Mouse (Mus musculus) NIH3T3 (cell line): ENCODE measurements around the gene Pgk2.
"Not testable (repeated sequence)": the region's sequence is repeated elsewhere in the genome, so short reads cannot be mapped to it uniquely, and the experiment has no call there.

ENCODE experiments used
- DNase-seq: peaks from one replicate; pipeline ENCODE4 v3.0.0-alpha.2; 2012; ENCODE audit warnings: low read depth

Pgk2 gene

DNA sequence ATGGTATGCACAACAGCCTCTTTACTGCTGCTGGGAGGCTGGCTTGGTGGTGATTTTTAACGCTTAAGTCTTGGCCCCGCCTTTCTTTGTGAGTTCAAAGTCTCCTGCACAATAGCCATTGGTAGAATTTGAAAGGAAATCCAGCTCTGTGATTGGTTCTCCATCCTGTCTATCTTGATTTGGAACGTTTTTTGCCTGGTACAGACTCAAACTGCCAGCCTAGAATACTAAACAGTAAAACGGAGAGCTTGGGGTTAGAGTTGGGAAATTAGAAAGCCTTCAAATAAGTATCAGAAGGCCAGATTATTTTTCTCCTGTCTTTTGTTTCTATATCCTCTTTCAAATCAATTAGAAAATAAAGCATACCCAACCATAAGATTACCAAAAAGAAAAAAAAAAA, at the start of gene Pgk2:
TSS of gene Pgk2 (minus strand) at position 101 of the 400 bp plus-strand sequence.
- DNase-seq, result no peak

DNA sequence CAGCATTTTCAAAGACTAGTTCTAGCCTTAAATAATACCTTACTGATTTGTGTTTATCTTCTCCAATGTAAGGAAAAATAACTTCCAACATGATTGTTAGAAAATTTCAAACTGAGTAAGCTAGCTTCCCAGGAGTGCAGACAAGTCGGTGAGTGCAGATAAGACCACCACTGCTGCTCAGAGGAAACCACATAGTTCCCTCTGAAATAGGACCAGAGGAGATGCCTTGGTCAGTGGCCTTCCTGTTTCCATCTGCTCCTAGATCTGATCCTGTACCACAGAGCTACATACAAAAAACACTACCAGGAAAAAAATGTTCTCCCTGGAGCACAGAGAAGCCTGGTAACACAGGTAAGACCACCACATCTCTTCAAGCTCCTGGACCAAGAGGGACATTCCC, 44.0 kb upstream of the Pgk2 start:
- DNase-seq, result no peak

DNA sequence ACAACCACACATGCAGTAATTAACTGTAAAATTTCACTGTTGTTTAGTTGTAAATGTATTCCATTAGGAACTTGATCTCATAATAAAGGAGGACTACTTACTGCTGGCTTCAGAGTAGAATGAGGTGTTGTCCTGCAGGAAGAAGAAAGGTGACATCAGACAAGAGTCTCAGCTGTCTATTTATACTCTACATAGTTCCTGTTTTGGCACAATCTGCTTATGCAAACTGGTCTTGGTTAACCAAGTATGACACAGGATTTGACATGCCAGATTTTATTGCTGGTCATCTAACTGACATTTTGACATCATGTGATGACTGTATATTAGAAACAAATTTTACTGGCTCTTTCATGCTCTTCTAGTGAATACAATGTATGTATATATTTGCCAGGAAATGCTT, 33.7 kb upstream of the Pgk2 start, which contains the start of gene Crisp3:
TSS of gene Crisp3 (minus strand) at position 154 of the 400 bp plus-strand sequence.
- DNase-seq, result no peak

DNA sequence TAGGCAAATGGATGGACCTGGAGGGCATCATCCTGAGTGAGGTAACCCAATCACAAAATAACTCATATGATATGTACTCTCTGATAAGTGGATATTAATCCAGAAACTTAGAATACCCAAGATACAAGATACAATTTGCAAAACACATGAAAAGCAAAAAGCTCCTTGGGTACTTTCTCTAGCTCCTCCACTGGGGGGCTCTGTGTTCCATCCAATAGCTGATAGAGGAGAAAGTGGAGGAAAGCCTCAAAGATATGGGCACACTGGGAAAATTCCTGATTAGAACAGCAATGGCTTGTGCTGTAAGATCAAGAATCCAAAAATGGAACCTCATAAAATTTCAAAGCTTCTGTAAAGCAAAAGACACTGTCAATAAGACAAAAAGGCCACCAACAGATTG, 6.6 kb downstream of the Pgk2 start:
- peak; percentile 3 for DNase-seq

DNA sequence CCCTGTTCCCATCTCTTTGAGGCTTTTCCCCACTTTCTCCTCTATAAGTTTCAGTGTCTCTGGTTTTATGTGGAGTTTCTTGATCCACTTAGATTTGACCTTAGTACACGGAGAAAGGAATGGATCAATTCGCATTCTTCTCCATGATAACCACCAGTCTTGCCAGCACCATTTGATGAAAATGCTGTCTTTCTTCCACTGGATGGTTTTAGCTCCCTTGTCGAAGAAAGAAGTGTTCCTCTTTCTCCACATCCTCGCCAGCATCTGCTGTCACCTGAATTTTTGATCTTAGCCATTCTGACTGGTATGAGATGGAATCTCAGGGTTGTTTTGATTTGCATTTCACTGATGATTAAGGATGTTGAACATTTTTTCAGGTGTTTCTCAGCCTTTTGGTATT, 18.2 kb downstream of the Pgk2 start:
- not testable (repeated sequence) for DNase-seq

DNA sequence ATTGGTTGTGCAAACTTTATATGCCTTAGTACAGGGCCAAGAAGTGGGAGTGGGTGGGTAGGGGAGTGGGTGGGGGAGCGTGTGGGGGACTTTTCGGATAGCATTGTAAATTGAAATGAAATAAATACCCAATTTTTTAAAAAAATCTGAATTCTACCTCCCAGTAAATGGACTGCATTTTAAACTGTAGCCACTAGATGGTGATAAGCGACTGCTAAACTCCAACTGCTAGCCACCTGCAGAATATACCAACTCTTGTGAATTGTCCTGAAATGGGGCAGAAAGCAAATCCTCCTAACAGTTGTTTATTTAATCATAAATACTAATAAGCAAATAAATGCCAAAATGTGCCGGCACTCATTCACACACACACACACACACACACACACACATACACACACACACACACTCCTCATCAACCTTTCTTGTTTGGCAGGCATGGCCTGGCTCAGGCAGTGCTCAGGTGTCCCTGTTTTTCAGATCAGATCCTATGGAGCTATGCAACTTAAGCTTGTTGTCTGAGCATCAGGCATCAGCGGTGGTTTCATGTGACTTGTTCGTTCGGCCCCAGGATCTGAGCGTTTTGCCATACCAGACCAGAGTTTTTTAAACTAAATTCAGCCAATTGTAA, 50.6 kb downstream of the Pgk2 start:
- DNase-seq, result not testable (repeated sequence)
